Mouse (Mus musculus) bone marrow macrophage, adult 2 months (primary cell): ENCODE measurements around the gene Ppm1g.

Source experiments
- CTCF ChIP-seq: IDR thresholded peaks from 2 replicates; pipeline ENCODE4 v1.5.1; 2012; ENCODE audit warnings: low read depth, mild to moderate bottlenecking, low read length, moderate library complexity
- POLR2A ChIP-seq: IDR thresholded peaks from 2 replicates; pipeline ENCODE4 v1.6.1; 2012; ENCODE audit warnings: mild to moderate bottlenecking, low read depth, low read length, borderline replicate concordance

- no peak for TF ChIP-seq CTCF
- TF ChIP-seq POLR2A: no peak
Observed at GRCm38 (mm10) chr5:31194486-31195485, 25.7 kb downstream of the Ppm1g start.
